Mouse (Mus musculus): ENCODE measurements around the gene Supt3. TPM values are rescaled to one million over a fixed set of nuclear protein-coding genes. Genes with fewer than 3 reads are reported as not detected.

Supt3 gene
- total RNA-seq, 2 experiments from 2014 or later, result 6.5 TPM

DNA sequence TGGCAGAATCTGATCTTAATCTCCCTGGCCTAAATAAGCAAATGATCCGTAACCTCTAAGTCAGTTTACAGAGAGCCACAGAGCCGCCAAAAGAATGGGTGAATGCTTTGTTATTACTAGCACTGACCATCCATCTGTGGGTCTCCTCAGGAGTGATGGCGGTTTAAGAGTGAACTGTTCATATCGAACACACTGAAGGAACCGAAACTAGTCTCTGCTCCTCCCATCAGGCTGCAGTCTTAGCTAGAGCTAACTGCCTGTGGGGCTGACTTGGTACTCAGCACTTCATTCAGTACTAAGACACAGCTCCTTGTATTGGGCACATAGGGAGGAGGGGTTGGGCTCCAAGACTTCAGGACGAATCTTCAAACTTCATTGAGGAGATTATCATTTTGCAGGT lies 280.8 kb downstream of the Supt3 start:
- DNase-seq, result no peak

DNA sequence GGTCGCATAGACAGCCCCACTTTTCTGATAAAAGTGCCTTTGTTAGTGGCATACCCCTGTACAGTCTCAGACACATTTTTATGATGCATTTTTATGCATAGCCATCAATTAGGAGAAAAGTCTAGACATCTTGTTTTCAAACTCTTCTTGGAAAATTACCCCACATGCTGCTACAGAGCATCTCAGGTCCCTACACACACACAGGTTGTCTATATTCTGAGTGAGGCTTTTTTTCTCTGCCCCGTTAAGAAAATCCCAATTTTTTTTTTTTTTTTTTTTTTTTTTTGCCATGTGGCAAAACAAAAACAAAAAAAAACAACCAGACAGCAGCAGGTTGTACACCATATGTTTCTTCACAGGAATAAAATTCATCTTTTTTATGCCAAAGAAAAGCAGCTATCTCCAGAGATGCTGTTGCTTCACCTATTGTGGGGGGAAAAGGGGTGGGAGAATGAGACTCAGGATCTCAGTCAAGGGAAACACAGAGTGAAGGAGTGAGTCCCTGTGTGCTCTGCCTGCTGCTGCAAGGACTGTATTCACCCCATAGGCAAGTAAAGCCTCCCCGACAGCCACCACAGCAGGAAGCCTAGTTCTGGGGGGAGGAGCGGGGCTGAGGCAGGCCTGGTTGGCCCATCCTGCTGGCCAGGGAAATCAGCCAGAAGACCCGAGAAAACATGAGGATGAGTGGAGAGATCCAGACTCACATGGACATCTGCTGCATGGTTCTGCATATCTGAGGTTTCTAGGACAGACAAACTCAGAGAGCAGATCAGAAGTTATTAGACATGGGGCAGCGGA lies 281.8 kb downstream of the Supt3 start:
- no peak for DNase-seq

DNA sequence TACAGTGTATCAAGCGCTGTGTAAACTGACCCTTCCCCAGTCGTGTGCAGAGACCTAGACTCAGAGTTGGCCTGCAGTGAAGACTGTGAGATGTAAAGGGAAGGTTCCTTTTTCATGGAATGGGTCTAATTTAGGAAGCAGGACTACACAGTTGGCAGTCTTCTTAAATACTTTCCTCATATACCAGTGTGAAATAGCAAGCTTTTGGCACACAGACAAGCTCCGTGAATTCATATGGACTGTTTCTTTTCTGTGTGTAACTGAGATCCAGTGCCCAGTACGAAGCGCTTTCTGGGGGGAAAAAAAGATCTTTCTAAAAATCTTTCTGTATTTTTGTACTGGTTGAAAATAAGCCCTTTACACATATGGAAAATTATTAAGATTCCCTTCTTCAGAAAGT lies 286.8 kb downstream of the Supt3 start:
- no peak for DNase-seq

DNA sequence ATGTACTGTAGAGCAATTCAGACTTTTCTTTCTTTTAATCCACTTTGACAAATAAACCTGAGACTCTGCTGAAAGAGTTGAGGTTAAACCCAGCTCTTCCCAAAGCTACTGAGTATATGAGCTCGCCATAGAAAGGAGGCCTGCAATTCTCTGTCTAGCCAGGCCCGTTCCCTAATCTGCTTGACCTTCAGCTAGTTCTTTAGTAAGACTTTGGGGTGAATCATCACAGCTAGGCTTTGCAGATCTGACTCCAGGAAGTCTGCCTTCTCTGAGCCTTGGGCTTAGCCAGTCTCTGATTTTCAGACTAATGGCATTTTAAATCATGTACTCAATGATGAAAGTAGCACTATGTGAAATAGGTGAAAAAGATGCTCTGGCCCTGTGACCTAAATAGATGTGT lies 288.5 kb downstream of the Supt3 start:
- no peak for DNase-seq

DNA sequence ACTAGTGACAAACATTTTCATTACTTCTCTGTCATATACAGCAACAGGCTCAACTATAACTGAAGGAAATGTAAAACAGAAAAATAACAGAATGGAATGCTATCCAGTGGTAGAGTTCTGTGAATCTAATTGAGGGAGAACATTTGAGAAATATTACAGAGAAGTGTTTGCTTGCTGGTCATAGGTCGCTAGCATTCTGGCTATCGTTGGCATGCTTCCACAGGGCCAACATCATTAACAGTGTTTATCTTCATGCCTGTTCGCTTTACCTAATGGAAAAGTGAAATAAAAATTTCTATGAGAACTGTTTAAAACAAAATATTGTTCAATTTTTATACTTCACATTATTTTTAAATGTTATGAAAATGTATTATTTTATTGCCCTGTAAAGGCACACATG lies 290.5 kb downstream of the Supt3 start:
- no peak for DNase-seq

DNA sequence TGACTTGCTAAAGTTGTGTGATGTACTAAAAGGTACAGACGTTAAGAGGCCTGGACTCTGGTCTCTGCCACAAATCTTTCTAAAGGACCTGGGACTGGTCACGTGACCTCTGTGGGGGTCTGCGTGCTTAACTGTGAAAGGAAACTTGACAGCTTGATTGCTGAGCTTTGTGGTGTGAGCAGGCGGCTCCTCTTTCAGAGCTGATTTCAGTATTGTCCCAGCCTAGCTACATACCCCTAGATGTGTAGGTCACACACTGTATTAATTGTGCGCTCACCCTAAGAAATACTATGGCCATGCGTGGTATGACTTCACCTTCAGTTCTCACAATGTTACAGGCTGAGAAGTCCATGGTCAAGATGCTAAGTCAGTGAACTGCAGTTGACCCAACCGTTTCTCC lies 291.4 kb downstream of the Supt3 start:
- no peak for DNase-seq

DNA sequence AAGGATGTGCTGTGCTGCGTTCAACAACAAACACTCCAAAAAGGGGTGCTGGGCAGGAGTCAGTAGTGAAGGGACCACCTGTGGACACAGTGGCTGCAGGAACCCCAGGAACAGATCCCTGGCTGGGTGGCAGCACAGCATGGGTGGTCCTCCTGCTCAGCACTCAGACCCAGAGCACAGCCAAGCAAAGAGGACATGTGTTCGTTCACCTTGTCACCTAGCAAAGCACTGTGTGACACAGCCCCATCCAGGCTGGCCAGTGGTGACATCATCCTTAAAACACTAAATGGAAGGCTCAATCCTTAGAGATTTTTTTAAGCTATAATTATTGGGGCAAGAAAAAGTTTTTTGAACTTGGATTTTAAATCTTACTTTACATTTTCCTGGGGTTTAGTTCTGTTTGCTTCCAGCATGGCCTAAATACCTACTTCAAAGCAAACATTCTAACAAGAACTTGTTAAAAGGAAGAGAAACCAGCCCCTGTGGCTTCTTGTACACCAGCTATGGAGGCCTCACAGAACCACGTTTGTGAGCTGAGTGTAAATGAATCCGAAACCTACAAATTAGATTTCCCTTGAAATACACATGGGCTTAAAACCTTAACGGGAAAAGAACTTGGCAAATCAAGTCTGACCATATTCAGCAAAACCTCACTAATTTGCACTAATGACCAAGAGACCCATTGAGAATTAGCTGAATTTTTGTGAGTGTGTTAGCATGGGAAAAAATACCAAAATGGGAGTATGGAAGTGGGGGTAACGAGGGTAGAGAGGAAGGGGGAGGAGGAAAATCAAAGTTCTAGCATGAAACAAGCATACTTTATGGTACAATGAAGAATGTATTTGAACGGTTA lies 295.8 kb downstream of the Supt3 start:
- DNase-seq, result no peak

DNA sequence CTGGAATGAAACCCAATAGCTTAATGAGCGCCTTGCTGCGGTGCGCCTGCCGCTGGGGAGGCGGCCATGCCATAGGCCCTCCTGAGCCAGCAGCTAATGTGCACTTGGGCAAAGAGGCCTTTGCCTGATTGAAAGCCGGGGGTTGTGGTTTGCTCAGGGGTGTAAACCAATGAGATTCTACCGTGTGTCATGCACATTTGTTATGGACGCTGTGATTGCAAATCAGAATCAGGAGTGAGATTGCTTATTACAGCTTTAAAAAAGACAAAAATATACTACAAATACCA lies 296.3 kb downstream of the Supt3 start:
- DNase-seq, result no peak

DNA sequence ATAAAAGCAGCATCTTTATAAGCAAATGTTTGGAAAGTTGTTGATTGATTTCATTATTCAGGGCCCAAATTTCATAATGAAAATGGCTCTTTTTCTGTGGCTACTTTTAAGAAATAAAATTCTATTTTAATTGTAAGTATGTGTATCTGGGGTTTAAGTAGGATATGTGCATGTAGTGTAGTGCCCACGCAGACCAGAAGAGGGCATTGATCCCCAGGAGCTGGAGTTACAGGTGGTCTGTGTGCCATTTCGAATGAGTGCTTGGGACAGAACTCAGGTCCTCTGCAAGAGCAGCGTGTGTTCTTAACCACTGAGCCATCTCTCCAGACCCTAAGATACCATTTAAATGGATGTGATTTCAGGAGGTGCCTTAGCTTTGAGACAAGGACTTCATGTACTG lies 296.8 kb downstream of the Supt3 start:
- no peak for DNase-seq

DNA sequence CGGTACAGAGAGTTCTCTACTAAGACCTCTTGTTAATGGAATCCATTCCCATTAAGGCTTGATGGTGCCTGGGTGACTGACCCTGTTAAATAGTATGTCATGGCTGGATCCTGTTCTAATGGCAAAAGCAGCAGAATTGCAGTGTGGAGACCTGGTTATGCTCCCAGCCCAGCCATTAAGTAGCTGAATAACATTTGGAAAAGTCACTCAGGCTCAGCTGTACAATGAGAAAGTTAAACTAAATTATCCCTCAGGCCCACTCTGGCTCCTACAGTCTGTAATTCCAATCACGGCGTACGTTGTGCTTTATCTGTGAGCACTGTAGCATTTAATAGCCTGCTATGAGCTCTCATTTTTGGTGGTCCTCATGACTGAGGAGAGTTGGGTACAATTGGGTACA lies 300.0 kb downstream of the Supt3 start:
- no peak for DNase-seq

DNA sequence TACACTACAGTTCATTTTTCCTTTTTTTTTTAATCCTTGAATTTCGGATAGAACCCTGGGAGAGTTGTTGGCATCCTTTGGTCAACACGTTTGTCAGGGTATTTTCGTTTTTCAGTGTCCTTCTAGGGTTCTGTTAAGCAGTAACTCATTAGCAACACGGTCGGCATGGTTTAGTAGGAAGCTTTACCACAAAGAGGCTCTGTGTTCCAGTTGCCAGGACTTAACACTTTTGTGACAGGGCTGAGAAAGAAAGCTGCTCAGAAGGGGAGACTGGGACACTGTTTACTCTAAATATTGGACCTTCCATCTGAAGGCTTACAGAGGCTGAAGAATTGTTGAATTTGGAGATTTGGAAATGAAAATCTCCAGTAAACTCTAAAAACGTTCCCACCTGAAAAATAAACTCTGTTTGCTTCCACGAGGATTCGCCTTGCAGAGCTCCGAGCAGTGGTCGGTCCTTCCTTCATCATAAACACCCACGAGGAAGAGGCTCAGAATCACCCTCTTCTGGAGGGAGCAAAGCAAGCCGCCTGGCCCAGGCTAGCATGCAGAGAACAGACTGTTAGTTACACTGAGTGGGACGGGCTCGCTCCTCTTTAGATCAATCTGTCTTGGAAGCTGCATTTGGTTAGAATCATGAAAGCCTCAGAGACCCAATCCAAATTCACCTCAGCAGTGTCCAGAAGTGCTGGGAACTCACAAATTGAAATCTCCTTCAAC lies 301.1 kb downstream of the Supt3 start:
- no peak for DNase-seq

DNA sequence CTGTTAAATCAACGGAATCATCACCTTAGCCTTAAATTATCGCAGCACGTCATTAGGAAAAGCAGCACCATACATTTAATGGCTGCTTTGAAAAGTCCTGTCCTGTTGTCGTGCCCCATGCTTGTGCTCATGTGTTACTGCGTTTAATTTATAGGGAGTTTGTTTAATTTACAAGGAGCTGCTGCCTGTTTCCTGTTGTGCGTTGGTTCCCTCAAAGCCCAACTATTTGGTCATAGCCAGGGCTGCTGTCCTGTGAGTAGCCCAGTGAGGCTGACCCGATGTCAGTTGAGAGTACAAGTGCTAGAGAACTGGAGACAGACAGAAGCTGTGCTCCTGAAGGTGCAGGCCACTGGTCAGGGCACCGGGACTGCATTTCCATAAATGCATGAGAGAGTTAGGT lies 304.6 kb downstream of the Supt3 start:
- DNase-seq, result no peak

DNA sequence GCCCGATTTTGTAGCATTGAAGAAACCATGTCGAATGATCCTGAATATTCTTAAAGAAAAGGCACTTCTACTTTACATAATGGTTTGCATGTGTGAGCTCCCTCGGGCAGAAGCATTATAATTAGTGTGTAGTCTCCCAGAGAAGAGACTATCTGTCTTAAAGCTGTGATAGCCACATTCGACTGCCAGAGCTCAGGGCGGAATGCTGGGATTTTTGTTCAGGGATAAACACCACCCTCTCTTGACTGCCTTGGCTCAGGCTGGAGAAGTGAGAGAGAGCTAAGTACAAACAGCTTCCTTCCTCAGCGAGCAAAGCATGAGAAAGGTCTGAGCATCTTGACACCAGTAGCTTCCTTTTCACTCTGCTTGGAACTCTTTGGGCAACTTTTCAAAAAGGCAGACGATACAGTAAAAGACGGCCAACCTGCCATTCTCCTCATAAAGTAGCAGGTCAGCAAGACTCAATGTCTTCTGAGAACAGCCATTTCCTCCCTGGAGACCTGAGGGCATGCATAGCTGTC lies 305.1 kb downstream of the Supt3 start:
- DNase-seq, result peak; percentile 15

DNA sequence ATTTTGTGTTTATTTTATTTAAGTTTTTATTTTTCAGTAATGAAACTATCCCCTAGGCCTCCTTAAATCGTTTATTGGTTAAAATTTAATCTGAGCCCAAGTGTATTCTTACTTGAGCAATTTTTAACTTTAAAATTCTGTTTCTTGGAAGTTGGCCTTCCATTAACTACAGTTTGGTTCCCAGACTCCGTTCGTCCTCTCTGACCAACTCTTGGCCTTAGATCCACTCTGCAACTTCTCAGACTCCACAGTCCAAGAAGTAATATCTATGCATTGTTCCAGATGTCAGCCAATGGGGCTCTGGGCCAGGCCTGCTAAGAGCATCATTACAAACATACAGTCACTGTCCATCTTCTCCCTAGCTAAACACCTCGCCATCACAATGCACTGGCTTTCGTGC lies 309.4 kb downstream of the Supt3 start:
- DNase-seq, result no peak

DNA sequence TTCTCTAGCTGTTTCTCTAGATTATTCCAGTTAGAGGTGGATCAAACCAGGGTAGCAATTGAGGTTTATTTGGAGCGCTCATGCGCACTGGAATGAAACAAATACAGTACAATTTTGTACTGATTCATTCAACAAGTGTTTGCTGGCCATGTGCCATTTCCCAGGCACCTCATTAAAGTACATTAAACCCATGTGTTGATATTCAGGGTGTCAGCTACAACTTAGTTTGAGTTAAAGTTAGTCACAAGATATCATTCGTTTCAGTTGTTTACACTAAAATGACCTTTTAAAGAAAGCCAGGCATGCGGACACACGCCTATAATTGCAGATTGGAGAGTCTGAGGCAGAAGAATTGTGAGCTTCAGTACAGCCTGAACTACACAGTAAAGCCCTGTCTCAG lies 310.1 kb downstream of the Supt3 start:
- no peak for DNase-seq

DNA sequence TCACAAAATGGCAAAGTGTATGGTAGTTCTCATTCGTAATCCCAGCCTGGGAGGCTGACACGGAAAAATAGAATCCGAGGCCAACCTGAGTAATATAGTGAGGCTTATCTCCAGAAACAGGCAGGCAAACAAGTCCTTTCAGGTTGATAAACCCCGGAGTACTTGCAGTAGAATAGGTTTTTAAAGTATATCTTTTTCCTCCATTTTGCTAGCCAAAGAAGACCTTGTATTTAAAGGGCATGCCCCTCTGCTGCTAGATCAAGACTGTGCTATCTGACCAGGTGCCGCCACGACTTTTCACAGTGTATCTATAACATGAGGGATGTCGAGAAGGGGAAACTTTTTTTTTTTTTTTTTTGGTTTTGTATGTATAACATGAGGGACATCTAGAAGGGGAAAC lies 324.1 kb downstream of the Supt3 start:
- no peak for DNase-seq

DNA sequence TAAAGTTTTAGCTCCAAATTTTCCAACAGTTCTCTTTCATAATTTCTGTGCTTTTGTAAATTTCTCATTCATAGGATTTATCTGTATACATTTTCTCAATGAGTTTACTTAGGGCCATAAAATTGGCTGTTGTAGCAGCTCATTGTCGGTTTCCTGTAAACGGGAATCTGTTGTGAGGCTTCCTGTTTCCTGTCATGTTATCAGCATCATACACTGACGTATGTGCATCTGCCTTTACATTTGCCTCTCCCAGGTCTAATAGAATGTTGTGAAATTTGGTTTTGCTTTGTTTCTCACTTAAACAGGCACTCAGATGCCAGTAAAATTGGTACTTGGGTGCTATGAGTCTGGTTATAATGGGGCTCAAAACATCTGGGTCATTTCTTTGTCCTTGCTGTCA lies 338.4 kb downstream of the Supt3 start:
- no peak for DNase-seq

DNA sequence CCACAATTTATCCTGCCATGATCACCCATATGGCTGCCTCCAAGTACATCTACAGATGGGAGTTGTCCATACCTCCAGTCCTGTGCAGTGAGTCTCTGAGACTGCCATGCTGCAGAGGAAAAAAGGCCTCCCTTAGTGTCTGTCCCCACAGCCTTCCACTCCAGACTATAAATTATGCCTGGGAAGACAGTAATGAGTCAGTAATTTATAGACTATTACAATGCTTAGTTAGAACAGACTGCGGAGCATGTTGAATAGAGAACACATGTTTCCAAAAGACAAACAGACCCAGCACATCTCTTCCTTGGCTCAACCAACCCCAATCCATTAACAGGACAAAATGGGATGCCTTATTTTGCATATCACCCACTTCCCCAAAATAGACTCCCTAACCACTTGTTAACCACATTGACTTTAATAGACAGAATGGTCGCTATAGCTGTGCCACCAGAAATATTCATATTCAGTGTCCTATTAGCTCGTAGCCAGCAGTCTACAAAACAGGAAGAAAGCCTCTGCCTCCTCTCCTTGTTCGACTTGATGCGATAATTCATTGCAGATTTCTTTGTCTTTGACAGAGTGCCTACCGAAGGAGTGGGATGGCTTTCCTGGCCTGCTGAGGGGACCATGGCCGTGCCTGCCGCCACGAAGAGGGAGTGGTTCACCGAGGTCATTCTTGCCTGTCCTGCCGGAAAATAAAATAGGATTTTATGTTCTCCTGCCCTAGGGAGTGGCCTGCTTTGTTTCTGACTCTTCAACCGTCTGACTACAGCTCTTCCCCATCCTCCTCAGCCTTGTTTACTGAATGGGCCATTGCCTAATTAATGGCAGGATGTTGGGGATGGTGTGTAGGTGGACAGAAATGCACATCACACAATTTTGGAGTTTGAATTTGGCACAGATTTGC lies 341.9 kb downstream of the Supt3 start:
- no peak for DNase-seq

DNA sequence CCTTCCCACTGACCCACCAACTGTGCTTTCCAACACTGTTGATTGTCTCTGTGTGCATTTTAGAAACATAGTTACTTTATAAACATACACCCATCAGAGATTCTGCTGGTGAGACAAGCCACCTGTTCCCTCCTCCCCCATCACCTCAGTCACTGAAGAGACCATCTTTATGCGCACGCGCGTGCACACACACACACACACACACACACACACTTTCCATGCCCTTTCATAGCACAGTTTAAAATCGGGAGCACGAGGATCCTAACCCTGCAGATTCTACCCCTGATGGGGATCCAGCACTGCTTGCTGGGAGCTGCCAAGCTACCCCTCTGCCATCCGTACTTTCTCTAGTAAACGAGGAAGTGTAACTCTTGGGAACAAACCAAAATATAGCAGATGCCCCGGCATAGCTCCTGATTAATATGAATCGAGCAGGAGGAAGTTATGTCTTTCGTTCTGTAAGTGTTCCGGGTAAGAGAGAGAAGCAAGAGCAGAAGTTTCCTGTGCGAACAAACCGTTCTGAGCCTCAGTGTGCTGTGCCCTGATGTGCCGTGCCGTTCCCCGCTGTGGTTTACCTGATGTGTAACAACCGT lies 342.8 kb downstream of the Supt3 start:
- DNase-seq, result no peak

DNA sequence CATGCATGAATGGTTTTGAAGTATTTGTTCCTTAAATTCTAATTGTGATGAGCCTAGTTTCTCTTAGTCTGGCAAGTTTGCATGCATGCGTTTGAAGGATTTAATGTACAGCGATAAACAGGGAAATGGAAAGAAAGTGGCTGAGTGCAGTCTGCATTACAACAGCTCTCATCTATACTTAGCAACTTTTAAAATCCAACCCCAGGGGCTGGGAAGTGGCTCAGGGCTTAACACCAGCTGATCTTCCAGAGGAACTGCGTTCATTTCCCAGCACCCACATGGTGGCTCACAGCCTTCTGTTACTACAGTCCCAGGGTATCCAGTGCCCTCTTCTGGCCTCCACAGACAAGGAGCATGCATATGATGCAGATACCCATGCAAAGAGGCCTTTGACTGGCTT lies 346.9 kb downstream of the Supt3 start:
- no peak for DNase-seq

DNA sequence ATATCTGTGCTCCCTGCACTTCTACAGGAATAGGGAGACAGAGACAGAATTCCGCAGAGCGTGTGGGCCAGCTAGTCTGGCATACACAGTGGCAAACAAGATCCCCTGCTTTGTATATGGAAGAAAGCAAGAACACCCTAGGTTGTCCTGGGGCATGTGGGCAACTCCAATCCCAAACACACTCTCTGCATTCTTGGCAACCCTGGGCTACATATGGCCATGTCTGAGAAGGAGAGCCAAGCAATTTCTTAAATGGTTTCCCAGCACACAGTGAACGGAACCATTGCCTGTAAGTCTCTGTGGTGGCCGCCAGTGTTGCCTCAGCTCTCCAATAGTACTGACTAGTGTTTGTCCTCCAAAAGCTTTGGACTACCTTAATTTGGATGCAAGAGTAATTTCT lies 351.7 kb downstream of the Supt3 start:
- no peak for DNase-seq
